Mouse (Mus musculus): ENCODE measurements around the gene Gm8212.
"Not testable (repeated sequence)": the region's sequence is repeated elsewhere in the genome, so short reads cannot be mapped to it uniquely, and the experiment has no call there.

GRCm38 (mm10) chr14:44197361-44197760 lies at the start of gene Gm8212:
- TF ChIP-seq CTCF (IDR thresholded peaks at IDR 0.05 in 2 of 3, conservative IDR thresholded peaks at IDR 0.05 in 1 of 3; ENCODE audit: control insufficient read depth in 1 of 3, insufficient read depth in 1 of 3, low read depth in 2 of 3, low read length in 3 of 3, poor library complexity in 1 of 3, severe bottlenecking in 1 of 3); ELF1 (IDR thresholded peaks at IDR 0.05; ENCODE audit: low read depth, low read length); TCF12 (IDR thresholded peaks at IDR 0.05; ENCODE audit: low read depth, low read length); CHD2 (IDR thresholded peaks at IDR 0.05; ENCODE audit: low read length); MAFK (IDR thresholded peaks at IDR 0.05; ENCODE audit: borderline replicate concordance, low read depth, low read length); MAZ (IDR thresholded peaks at IDR 0.05; ENCODE audit: low read depth, low read length); EP300 (IDR thresholded peaks at IDR 0.05; ENCODE audit: low read depth in 1 of 2, low read length in 2 of 2); POLR2A (IDR thresholded peaks at IDR 0.05; ENCODE audit: control insufficient read depth in 1 of 2, insufficient read depth in 1 of 2, low read depth in 1 of 2, low read length in 2 of 2, poor library complexity in 1 of 2); SMC3 (IDR thresholded peaks at IDR 0.05; ENCODE audit: low read depth, low read length): not testable (repeated sequence)
